Mouse (Mus musculus) forebrain, embryonic 13.5 days (tissue): Measurements from ENCODE around the gene Coa7. TPM values are rescaled to one million over a fixed set of nuclear protein-coding genes. Genes with fewer than 3 reads are reported as not detected.
"Not testable (repeated sequence)": the region's sequence is repeated elsewhere in the genome, so short reads cannot be mapped to it uniquely, and the experiment has no call there.

Experiments used
- ATAC-seq: fragments of 200-750 bp; cut with Nextera tagmentation; 2 replicates; pipeline ENCODE4 v1.8.0; 2017
- H3K27ac ChIP-seq: fragments of 300-500 bp; sonication (generic); 2 replicates; pipeline ENCODE4 v1.5.1; 2015; ENCODE audit warnings: inconsistent platforms, mild to moderate bottlenecking, moderate library complexity
- H3K27me3 ChIP-seq: fragments of 300-500 bp; sonication (generic); 2 replicates; pipeline ENCODE4 v1.6.1; 2015; ENCODE audit warnings: mild to moderate bottlenecking, inconsistent platforms
- H3K36me3 ChIP-seq: fragments of 300-500 bp; sonication (generic); 2 replicates; pipeline ENCODE4 v1.6.1; 2015; ENCODE audit warnings: mild to moderate bottlenecking, inconsistent platforms; ENCODE audit not compliant: poor library complexity, severe bottlenecking
- H3K4me1 ChIP-seq: fragments of 300-500 bp; sonication (generic); 2 replicates; pipeline ENCODE4 v1.6.1; 2015; ENCODE audit warnings: inconsistent platforms
- H3K4me2 ChIP-seq: fragments of 300-500 bp; sonication (generic); 2 replicates; pipeline ENCODE4 v1.6.1; 2015; ENCODE audit warnings: inconsistent platforms, mild to moderate bottlenecking, moderate library complexity
- H3K4me3 ChIP-seq: fragments of 300-500 bp; sonication (generic); 2 replicates; pipeline ENCODE4 v1.5.1; 2015; ENCODE audit warnings: mild to moderate bottlenecking, inconsistent platforms
- H3K9ac ChIP-seq: fragments of 300-500 bp; sonication (generic); 2 replicates; pipeline ENCODE4 v1.6.1; 2015; ENCODE audit warnings: mild to moderate bottlenecking, inconsistent platforms
- H3K9me3 ChIP-seq: fragments of 300-500 bp; sonication (generic); replicated peaks from 2 replicates; pipeline ENCODE4 v1.6.1; 2016; ENCODE audit warnings: inconsistent platforms
- WGBS: fragments of 180-500 bp; shearing (Covaris S2); methylation state at CpG from one replicate; pipeline ENCODE4 v1.1.7; 2015; 5-methylcytosine and 5-hydroxymethylcytosine counted together
- polyA plus RNA-seq: library from polyadenylated mRNA; unstranded; fragments of >200 nt; fragmentation: Nextera tagmentation; extraction: Ambion mirVana; gene quantifications from 2 replicates; pipeline ENCODE4 v1.2.1, GENCODE M21; 2015

Gene Coa7
- polyA plus RNA-seq, 1 experiment from 2014 or later = 42.3 TPM

GRCm38 (mm10) chr4:108347111-108347510 lies 19.2 kb downstream of the Coa7 start:
- Histone ChIP-seq H3K4me2 (no peak overlapping the region), H3K4me1 (peaks cover 32% of the 10 kb centered on the region), H3K27me3 (no peaks in the 10 kb centered on the region), H3K4me3 (no peak overlapping the region), H3K9ac (no peak overlapping the region), H3K36me3 (no peaks in the 10 kb centered on the region), H3K27ac (no peak overlapping the region), H3K9me3 (no peaks in the 10 kb centered on the region)
- ATAC-seq = no peak
- WGBS = 96% methylated on average over 5 of the region's 5 CpGs

- Histone ChIP-seq H3K9me3 (no peaks in the 10 kb centered on the region), H3K4me3 (no peak overlapping the region), H3K4me1 (peaks cover 32% of the 10 kb centered on the region), H3K27me3 (no peaks in the 10 kb centered on the region), H3K27ac (no peak overlapping the region), H3K4me2 (no peak overlapping the region), H3K9ac (no peak overlapping the region), H3K36me3 (no peaks in the 10 kb centered on the region)
- ATAC-seq = no peak
- 83% methylated on average over 5 of the region's 5 CpGs for WGBS
Measured at GRCm38 (mm10) chr4:108348256-108348875, 20.4 kb downstream of the Coa7 start.

DNA sequence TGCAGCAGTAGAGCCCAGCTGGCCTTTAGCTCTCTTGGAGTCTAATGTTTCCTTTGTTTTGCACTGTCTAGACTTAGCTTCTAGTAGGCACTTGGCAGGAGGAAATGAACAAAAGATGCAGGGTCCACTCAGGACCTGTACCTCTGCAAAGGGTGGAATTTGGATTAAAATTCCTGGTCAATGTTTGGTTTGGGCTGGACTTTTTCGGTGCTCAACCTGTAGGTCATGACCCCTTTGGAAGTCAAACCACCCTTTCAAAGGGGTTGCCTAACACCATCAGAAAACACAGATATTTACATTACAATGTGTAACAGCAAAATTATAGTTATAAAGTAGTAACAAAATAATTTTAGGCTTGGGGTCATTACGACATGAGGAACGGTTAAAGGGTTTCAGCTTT lies 21.1 kb downstream of the Coa7 start:
- Histone ChIP-seq H3K27ac (no peak overlapping the region), H3K9me3 (no peaks in the 10 kb centered on the region), H3K27me3 (no peaks in the 10 kb centered on the region), H3K9ac (no peak overlapping the region), H3K4me3 (no peak overlapping the region), H3K4me2 (no peak overlapping the region), H3K36me3 (no peaks in the 10 kb centered on the region), H3K4me1 (peaks cover 32% of the 10 kb centered on the region)
- WGBS = 78% methylated on average over 3 of the region's 3 CpGs
- ATAC-seq = no peak

- H3K27ac ChIP-seq = 0 out of 2 replicates have a peak overlapping the region, but pooled peaks have one; percentile 49
- no peak overlapping the region for H3K4me3 ChIP-seq
- H3K4me2 ChIP-seq = no peak overlapping the region
- peaks cover 24% of the 10 kb centered on the region for H3K4me1 ChIP-seq
- H3K36me3 ChIP-seq = no peaks in the 10 kb centered on the region
- no peak overlapping the region for H3K9ac ChIP-seq
- H3K9me3 ChIP-seq = no peaks in the 10 kb centered on the region
- ATAC-seq = no peak
- H3K27me3 ChIP-seq = no peaks in the 10 kb centered on the region
- WGBS = 40% methylated on average over 8 of the region's 8 CpGs
Measured at GRCm38 (mm10) chr4:108349836-108350547, 22.1 kb downstream of the Coa7 start.

DNA sequence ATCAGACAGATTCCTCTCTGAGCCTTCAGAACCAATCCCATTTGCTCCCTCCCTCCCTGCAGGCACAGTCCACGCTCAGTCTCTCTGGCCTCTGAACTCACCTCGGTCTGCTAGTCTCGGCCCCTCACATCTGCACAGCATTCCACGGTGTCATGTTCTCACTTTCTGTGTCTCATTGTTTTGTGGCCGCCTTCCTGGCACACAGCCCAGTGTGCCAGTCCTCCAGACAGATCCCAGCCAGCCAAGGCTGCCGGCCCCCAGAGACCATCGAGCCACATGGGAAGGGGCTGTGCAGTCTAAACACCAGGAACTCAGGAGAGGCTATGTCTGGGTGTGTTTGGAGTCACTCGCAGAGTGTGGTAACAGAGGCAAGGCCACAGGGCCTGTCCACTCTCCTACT lies 22.9 kb downstream of the Coa7 start:
- peak; percentile 86 for ATAC-seq

DNA sequence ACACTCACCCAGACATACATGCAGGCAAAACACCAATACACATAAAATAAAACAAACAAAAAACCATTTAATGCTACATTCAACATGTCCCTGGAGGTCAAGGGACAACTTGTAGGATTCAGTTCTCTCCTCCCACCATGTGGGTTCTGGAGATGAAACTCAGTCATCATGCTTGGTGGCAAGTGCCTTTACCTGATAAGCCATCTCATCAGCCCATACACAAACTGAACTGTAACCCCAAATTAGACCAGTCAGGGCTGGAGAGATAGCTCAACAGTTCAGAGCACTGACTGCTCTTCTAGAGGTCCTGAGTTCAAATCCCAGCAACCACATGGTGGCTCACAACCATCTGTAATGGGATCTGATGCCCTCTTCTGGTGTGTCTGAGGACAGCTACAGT lies 25.7 kb downstream of the Coa7 start:
- H3K36me3 ChIP-seq, H3K4me2 ChIP-seq, H3K27ac ChIP-seq, H3K9ac ChIP-seq, H3K9me3 ChIP-seq, H3K4me3 ChIP-seq, H3K27me3 ChIP-seq, ATAC-seq: not testable (repeated sequence)
- peaks cover 25% of the 10 kb centered on the region for H3K4me1 ChIP-seq

More for the DNA sequence above, 22.9 kb downstream of the Coa7 start:
- H3K4me2 ChIP-seq = peak overlapping the region; percentile 28
- WGBS = 4% methylated on average over 8 of the region's 8 CpGs
- H3K27ac ChIP-seq = peak overlapping the region; percentile 49
- no peaks in the 10 kb centered on the region for H3K36me3 ChIP-seq
- H3K4me1 ChIP-seq = peaks cover 23% of the 10 kb centered on the region
- no peak overlapping the region for H3K4me3 ChIP-seq
- H3K9ac ChIP-seq = no peak overlapping the region
- H3K27me3 ChIP-seq = no peaks in the 10 kb centered on the region
- H3K9me3 ChIP-seq = no peaks in the 10 kb centered on the region

DNA sequence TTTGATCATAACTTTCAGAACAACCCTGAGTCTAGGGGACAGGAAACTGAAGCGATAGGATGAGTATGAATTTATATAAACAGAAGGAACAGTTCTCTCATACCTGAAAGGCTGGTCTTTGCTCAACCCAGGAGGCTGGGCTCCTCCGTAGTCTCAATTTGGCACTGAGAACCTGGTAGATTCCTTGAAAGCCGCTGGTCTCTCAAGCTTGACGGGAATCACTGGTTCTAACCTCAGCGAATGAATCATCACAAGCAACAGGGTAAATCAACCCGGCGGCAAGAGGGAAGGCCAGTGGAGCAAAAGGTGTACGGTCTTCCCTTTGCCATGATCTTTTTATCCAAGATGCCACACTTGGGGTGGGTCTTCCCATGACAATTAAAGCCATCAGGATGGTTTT lies 29.5 kb downstream of the Coa7 start:
- no peaks in the 10 kb centered on the region for H3K9me3 ChIP-seq
- no peak for ATAC-seq
- peaks cover 38% of the 10 kb centered on the region for H3K4me1 ChIP-seq
- H3K4me3 ChIP-seq = no peak overlapping the region
- 95% methylated on average over 8 of the region's 8 CpGs for WGBS
- no peak overlapping the region for H3K9ac ChIP-seq
- no peaks in the 10 kb centered on the region for H3K36me3 ChIP-seq
- no peaks in the 10 kb centered on the region for H3K27me3 ChIP-seq
- no peak overlapping the region for H3K27ac ChIP-seq
- H3K4me2 ChIP-seq = no peak overlapping the region

GRCm38 (mm10) chr4:108358498-108358897 lies 30.6 kb downstream of the Coa7 start:
- 8% methylated on average over 4 of the region's 4 CpGs for WGBS
- no peak overlapping the region for H3K4me2 ChIP-seq
- H3K36me3 ChIP-seq = no peaks in the 10 kb centered on the region
- H3K4me3 ChIP-seq = no peak overlapping the region
- peaks cover 49% of the 10 kb centered on the region for H3K4me1 ChIP-seq
- no peak for ATAC-seq
- H3K27me3 ChIP-seq = no peaks in the 10 kb centered on the region
- no peaks in the 10 kb centered on the region for H3K9me3 ChIP-seq
- peak overlapping the region; percentile 95; the same call in 1 of the 2 replicates for H3K27ac ChIP-seq
- H3K9ac ChIP-seq = no peak overlapping the region

DNA sequence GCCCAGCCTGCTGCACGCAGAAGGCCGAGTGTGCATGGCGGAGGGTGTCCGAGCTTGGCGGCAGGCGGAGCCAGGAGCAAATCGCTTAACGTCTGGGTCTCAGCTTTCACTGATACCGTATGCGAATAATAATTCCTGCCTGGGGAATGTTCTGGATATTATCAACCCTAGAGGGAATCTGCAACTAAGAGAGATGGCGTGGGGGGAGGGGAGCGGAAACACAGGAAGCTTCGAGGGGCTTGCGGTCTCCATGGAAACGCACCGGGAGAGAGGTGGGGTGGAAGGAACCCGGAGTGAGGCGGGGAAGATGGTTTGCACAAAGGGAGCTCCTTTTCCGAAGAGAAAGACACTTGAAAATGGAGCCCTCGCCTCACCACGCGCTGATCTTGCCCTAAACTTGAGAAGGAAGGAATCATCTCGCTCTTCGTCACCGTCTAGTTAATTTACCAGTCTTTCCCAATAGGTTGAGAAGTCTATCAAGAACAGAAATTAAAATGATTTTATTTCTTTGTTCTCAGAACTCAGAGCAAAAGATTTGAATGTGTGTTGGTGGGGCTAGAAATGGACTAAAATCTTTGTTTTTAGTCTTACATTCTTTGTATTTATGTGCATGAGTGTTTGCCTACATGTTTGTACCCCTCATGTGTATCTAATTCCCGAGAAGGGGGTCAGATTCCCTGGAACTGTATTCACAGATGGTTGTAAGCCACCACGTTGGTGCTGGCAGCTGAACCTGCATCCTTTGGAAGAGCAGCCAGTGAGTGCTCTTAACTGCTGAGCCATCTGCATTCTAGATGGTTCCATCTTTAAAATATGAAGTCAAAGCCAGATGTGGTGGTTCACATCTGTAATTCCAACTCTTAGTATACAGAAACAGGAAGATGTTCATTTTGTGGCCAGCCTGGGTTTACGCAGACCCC lies 32.5 kb downstream of the Coa7 start:
- WGBS = 5% methylated on average over 28 of the region's 28 CpGs

GRCm38 (mm10) chr4:108362321-108363261 lies 34.7 kb downstream of the Coa7 start:
- Histone ChIP-seq H3K9ac (peak overlapping the region; percentile 37; the same call in 1 of the 2 replicates), H3K4me2 (peak overlapping the region; percentile 45), H3K4me3 (no peak overlapping the region), H3K27me3 (no peaks in the 10 kb centered on the region), H3K9me3 (no peaks in the 10 kb centered on the region), H3K36me3 (no peaks in the 10 kb centered on the region), H3K27ac (peak overlapping the region; percentile 64), H3K4me1 (peaks cover 57% of the 10 kb centered on the region)
- 3% methylated on average over 18 of the region's 18 CpGs for WGBS
- ATAC-seq = peak; percentile 52; the same call in 1 of the 2 replicates

More for the DNA sequence above, 32.5 kb downstream of the Coa7 start:
- Histone ChIP-seq H3K9ac (peak overlapping the region; percentile 56), H3K27ac (peak overlapping the region; percentile 95), H3K27me3 (no peaks in the 10 kb centered on the region), H3K4me2 (peak overlapping the region; percentile 50), H3K36me3 (no peaks in the 10 kb centered on the region), H3K4me3 (peak overlapping the region; percentile 20; the same call in 1 of the 2 replicates), H3K9me3 (no peaks in the 10 kb centered on the region), H3K4me1 (peaks cover 57% of the 10 kb centered on the region)
- peak; percentile 92 for ATAC-seq
